Mouse (Mus musculus): ENCODE measurements around the gene Snrnp35. TPM values are rescaled to one million over a fixed set of nuclear protein-coding genes. Genes with fewer than 3 reads are reported as not detected.
"Not testable (repeated sequence)": the region's sequence is repeated elsewhere in the genome, so short reads cannot be mapped to it uniquely, and the experiment has no call there.

Snrnp35 gene
- polyA plus RNA-seq, 1 experiment from 2014 or later: 22.5 TPM

DNA sequence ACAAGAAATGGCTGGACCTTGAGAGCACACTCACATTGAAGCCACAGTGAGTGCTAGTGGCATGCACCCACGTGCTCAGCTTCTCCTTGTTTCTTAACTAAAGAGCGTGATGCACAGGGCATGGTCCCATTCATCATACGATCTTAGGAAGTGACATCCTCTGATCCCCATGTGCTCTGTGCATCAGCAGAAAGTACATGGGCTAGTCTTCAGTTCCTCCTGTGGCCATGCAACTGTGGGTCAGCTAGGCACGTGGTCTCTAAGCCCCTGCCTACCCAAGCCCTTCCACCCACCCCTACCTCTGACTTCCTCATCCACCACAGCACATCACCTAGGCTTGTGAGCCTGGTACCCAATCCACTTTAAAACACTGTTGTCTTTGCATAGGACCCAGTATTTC, 9.7 kb downstream of the Snrnp35 start:
- no peaks in the 10 kb centered on the region for H3K4me1 ChIP-seq
- ATAC-seq (ENCODE audit: insufficient read depth, low FRiP score, low read depth): no peak
- H3K36me3 ChIP-seq: peaks cover 15% of the 10 kb centered on the region; the same call in 1 of the 2 replicates
- no peaks in the 10 kb centered on the region for H3K27me3 ChIP-seq (replicated peaks)
- no peak overlapping the region for H3K27ac ChIP-seq
- no peak overlapping the region for H3K4me3 ChIP-seq (replicated peaks)
- H3K4me2 ChIP-seq: no peak overlapping the region
- no peaks in the 10 kb centered on the region for H3K9me3 ChIP-seq
- no peak overlapping the region for H3K9ac ChIP-seq
- WGBS: 83% methylated on average over 4 of the region's 4 CpGs

DNA sequence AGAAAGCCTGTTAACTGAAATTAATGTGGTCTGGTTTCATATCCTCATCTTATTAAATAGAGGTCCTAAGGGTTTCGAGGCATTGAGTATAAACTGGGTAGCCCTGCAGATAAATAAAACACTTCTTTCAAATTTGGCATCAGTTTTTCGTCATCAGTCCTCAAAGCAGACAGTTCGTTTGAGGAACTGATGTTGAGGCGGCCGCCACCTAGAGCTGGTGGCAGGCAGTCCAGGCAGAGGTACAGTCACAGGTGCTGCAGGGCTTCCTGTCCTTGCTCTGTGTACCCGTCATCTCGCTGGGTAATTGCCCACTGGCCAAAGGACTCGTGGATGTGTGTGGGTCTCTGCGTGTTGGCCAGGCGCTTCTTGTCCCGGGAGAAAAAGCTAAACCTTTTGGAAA, 10.5 kb downstream of the Snrnp35 start:
- no peak overlapping the region for H3K9ac ChIP-seq
- H3K27ac ChIP-seq: no peak overlapping the region
- H3K4me3 ChIP-seq (replicated peaks): no peak overlapping the region
- 81% methylated on average over 11 of the region's 11 CpGs for WGBS
- peaks cover 15% of the 10 kb centered on the region; the same call in 1 of the 2 replicates for H3K36me3 ChIP-seq
- H3K9me3 ChIP-seq: no peaks in the 10 kb centered on the region
- ATAC-seq (ENCODE audit: insufficient read depth, low FRiP score, low read depth): no peak
- H3K4me1 ChIP-seq: no peaks in the 10 kb centered on the region
- no peak overlapping the region for H3K4me2 ChIP-seq
- H3K27me3 ChIP-seq (replicated peaks): no peaks in the 10 kb centered on the region

DNA sequence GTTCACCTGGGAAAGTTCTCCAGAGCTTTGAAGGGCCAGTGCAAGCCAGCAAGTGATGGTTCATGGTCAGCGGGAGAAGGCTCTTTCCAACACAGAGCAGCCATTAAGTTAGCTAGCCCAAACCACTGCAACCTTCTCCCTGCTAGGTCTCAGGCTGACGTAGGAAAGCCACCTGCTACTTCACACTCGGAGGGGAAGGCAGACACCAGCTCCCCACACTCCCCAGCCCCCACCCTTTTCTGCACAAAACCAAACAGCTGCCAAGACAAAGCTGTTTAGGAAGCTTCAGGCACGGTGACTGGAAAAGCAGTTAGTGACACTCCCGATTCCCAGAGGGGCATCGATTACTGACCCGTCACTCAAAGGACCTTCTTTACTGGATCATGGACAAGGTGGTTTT, 12.6 kb downstream of the Snrnp35 start:
- peaks cover 15% of the 10 kb centered on the region; the same call in 1 of the 2 replicates for H3K36me3 ChIP-seq
- WGBS: 60% methylated on average over 7 of the region's 7 CpGs
- ATAC-seq (ENCODE audit: insufficient read depth, low FRiP score, low read depth): no peak
- no peaks in the 10 kb centered on the region for H3K9me3 ChIP-seq
- no peak overlapping the region for H3K27ac ChIP-seq
- no peaks in the 10 kb centered on the region for H3K4me1 ChIP-seq
- H3K4me2 ChIP-seq: no peak overlapping the region
- no peaks in the 10 kb centered on the region for H3K27me3 ChIP-seq (replicated peaks)
- H3K4me3 ChIP-seq (replicated peaks): no peak overlapping the region
- H3K9ac ChIP-seq: no peak overlapping the region

DNA sequence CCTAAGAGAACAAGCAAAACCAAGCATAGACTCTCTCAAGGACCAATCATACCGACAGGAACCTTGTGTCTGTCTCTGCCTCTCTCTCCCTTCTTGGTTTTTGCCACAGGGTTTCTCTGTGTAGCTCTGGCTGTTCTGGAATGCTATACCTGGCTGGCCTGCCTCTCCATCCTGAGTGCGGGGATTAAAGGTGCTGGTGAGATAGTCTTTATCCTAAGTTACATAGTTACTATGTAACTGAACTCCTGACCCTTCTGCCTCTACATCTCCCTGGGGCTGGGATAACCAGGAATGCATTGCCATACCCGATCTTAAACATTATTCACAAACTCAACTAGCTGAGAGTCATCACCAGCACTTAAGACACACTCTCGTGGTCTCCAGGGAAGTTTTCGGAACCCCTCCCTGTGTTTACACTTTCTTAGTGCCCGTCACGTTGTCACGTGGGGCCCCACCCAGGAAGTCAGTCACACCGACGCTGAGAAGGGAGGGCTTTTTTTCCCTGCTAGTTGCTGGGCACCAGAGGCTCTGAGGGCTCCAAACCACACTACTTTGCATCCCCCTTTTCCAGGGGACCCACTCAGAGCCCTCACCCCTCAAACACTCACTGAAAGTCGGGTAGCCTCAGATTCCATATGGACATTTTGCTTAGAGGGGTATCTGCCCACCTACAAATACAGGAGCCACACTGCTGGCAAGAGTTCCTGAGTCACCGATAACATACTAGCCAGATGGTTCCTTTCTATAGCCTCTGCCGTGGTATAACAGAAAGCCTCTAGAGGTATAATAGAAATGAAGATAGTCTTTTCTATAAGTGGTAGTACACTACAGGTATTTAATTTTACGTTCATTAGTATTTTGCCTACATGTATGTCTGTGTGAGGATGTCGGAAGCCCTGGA, 13.9 kb downstream of the Snrnp35 start:
- Histone ChIP-seq H3K36me3 (peaks cover 12% of the 10 kb centered on the region), H3K27me3 (replicated peaks) (no peaks in the 10 kb centered on the region), H3K4me2 (peak overlapping the region; percentile 17; the same call in 1 of the 2 replicates), H3K4me1 (no peaks in the 10 kb centered on the region), H3K9ac (no peak overlapping the region), H3K9me3 (no peaks in the 10 kb centered on the region), H3K4me3 (replicated peaks) (no peak overlapping the region), H3K27ac (no peak overlapping the region)
- no peak for ATAC-seq (ENCODE audit: insufficient read depth, low FRiP score, low read depth)
- 50% methylated on average over 15 of the region's 15 CpGs for WGBS

DNA sequence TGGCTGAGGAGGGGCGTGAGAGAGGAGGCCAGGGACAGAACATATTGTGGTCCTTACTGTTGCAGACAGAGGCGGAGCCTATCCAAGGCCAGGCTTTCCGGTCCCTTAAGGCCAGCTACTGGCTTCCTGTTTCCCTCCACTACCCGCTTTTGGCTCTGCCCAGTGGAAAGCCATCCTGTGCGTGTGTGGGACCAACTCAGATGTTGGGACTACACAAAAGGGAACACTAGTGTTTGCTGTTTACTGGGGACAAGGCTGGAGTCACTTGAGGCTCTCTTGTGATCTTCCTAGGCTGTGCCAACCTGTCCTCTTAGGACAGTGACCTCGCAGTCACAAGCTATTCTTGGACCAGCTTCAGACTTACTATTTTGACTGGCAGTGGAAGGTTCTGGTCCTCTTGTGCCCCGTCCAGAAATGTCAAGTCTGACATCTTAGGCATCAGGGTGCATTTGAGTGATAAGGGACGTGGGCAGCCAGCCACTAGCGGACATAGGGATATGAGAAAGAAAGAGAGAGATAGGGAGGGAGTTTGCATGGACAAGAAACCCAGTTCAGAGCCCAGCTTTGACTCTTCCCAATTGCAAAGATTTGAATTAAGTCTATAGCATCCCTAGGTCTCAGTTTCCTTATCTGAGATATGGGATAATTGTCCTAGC, 15.4 kb downstream of the Snrnp35 start:
- Histone ChIP-seq H3K4me1 (no peaks in the 10 kb centered on the region), H3K9me3 (no peaks in the 10 kb centered on the region), H3K27ac (no peak overlapping the region), H3K4me2 (no peak overlapping the region), H3K27me3 (replicated peaks) (no peaks in the 10 kb centered on the region), H3K36me3 (peaks cover 13% of the 10 kb centered on the region), H3K4me3 (replicated peaks) (no peak overlapping the region), H3K9ac (no peak overlapping the region)
- ATAC-seq (ENCODE audit: insufficient read depth, low FRiP score, low read depth): no peak
- 70% methylated on average over 9 of the region's 9 CpGs for WGBS

DNA sequence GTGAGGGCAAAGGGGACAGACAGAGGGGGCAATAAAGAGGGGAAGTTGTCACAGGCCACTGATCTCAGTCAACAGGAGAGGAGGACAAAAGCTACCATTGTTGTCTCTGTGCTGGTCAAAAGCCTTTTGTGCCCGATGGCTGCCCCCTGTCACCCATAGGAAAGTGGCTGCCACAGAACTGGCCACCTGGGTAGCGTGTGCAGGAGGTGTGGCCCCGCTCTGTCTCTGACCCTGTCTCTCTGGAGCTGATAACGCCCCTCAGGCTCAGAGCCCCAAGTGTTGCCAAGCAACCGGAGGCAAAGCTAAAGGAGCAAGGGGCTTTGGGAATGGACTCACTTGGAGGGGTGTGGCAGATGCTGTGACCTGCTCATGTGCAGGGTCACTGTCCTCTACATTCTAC, 16.1 kb downstream of the Snrnp35 start:
- Histone ChIP-seq H3K27me3 (replicated peaks) (no peaks in the 10 kb centered on the region), H3K9me3 (no peaks in the 10 kb centered on the region), H3K4me2 (no peak overlapping the region), H3K36me3 (peaks cover 13% of the 10 kb centered on the region), H3K4me3 (replicated peaks) (no peak overlapping the region), H3K4me1 (no peaks in the 10 kb centered on the region), H3K9ac (no peak overlapping the region), H3K27ac (no peak overlapping the region)
- 0 out of 2 replicates have a peak, but pooled peaks have one; percentile 30 for ATAC-seq (ENCODE audit: insufficient read depth, low FRiP score, low read depth)
- WGBS: 46% methylated on average over 5 of the region's 5 CpGs

DNA sequence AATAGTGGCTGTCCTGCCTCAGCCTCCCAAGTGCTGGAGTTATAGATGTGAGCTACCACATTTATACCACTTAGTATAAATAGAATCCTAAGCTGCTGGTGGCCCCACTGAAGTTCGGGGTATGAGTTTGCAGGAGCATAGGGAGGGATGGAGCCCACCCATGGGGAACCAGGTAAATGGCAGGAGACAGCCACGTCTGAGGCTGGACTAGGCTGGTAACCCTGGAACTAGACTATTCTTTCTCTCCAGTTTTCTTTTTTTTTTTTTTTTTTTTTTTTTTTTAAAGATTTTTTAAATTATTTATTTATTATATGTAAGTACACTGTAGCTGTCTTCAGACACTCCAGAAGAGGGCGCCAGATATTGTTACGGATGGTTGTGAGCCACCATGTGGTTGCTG, 17.1 kb downstream of the Snrnp35 start:
- H3K4me2 ChIP-seq; H3K27me3 ChIP-seq (replicated peaks); H3K9ac ChIP-seq; H3K4me1 ChIP-seq; H3K9me3 ChIP-seq; H3K27ac ChIP-seq; ATAC-seq (ENCODE audit: insufficient read depth, low FRiP score, low read depth); H3K4me3 ChIP-seq (replicated peaks): not testable (repeated sequence)
- H3K36me3 ChIP-seq: peaks cover 12% of the 10 kb centered on the region
- WGBS: 83% methylated on average over 4 of the region's 4 CpGs

DNA sequence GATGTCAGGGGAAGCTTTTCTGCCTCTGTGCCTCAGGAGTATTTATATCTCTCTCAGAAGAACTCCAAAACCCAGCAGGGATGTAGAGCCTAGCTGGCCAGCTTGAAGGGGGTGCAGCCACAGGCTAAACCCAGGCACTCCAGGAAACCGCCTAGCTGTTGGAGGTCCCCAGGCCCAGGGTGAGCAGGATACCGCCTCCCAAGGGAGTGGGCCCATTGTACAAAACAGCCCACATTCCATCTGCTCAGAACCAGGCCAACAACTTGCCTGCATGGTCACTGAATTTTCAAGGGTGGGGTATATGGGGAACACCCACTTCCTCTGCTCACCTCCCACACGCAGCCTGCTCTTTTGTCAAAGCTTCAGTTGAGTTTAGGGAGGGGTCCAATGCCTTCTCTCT, 17.6 kb downstream of the Snrnp35 start:
- H3K4me2 ChIP-seq: no peak overlapping the region
- H3K27me3 ChIP-seq (replicated peaks): no peaks in the 10 kb centered on the region
- ATAC-seq (ENCODE audit: insufficient read depth, low FRiP score, low read depth): no peak
- no peak overlapping the region for H3K9ac ChIP-seq
- no peak overlapping the region for H3K27ac ChIP-seq
- H3K4me3 ChIP-seq (replicated peaks): no peak overlapping the region
- no peaks in the 10 kb centered on the region for H3K9me3 ChIP-seq
- peaks cover 8% of the 10 kb centered on the region for H3K36me3 ChIP-seq
- H3K4me1 ChIP-seq: no peaks in the 10 kb centered on the region
- 86% methylated on average over 3 of the region's 3 CpGs for WGBS

DNA sequence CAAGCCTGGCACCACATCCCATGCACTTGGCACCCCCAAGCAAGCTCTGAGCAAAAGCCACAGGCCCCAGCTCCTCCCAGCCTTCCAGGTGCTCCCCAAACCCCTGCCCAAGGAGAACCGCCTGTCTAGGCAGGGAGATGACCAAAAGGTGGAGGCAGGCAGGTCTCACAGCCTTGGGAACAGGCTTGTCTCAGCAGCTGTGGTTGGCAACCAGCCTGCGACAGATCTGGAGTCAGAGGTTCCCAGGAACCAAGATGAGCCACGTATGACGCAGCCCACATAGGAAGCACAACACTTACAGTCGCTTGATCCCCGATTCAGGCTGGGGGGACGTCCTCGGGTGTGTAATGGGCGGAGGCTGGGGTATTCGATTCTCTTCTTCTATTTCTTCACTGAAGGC, 18.6 kb downstream of the Snrnp35 start:
- no peaks in the 10 kb centered on the region for H3K9me3 ChIP-seq
- H3K9ac ChIP-seq: no peak overlapping the region
- 90% methylated on average over 10 of the region's 10 CpGs for WGBS
- no peak overlapping the region for H3K4me3 ChIP-seq (replicated peaks)
- no peak for ATAC-seq (ENCODE audit: insufficient read depth, low FRiP score, low read depth)
- no peaks in the 10 kb centered on the region for H3K27me3 ChIP-seq (replicated peaks)
- H3K27ac ChIP-seq: no peak overlapping the region
- no peak overlapping the region for H3K4me2 ChIP-seq
- H3K36me3 ChIP-seq: peaks cover 8% of the 10 kb centered on the region
- no peaks in the 10 kb centered on the region for H3K4me1 ChIP-seq

DNA sequence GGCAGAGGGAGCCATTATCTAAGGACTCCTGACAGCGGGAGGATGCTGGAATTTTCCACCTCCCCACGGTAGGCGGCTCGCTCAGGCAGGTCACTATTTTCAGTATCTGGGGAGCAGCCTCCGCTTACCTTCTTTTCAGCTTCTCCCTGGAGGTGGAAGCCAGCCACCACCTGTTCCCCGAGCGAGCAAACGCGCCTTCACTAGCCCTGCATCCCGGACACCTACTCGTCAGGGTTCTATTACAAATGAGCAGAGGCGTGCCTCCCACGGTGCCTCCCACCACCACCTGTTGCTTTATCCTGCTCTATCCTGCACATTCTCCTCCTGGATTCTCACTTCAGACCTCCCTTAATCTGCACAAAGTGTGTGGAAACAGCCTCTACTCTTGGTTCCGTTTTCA, 20.8 kb downstream of the Snrnp35 start:
- Histone ChIP-seq H3K9me3 (no peaks in the 10 kb centered on the region), H3K27ac (no peak overlapping the region), H3K9ac (no peak overlapping the region), H3K4me2 (no peak overlapping the region), H3K27me3 (replicated peaks) (no peaks in the 10 kb centered on the region), H3K4me3 (replicated peaks) (no peak overlapping the region), H3K36me3 (peaks cover 11% of the 10 kb centered on the region), H3K4me1 (no peaks in the 10 kb centered on the region)
- 68% methylated on average over 14 of the region's 14 CpGs for WGBS
- ATAC-seq (ENCODE audit: insufficient read depth, low FRiP score, low read depth): no peak

DNA sequence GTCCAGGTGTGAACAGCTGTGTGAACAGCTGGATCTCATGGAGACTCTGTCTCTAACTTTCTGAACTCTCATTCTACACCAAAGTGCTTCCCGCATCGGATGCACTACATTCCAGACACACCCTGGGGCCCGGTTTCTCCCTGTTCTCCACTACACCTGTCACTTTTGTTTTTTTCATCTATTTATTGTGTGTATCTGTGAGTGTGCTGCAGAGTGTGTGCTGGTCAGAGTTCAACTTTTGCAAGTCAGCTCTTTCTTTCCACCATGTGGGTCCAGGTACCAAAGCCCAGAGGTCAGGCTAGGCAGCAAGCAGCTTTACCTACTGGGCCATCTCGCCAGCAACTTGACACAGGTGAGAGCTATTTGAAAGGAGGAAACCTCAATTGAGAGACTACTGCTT, 22.3 kb downstream of the Snrnp35 start:
- WGBS: 67% methylated on average over 4 of the region's 4 CpGs
- peaks cover 4% of the 10 kb centered on the region; the same call in 1 of the 2 replicates for H3K4me1 ChIP-seq
- no peak for ATAC-seq (ENCODE audit: insufficient read depth, low FRiP score, low read depth)
- H3K9me3 ChIP-seq: no peaks in the 10 kb centered on the region
- no peaks in the 10 kb centered on the region for H3K27me3 ChIP-seq (replicated peaks)
- peaks cover 11% of the 10 kb centered on the region for H3K36me3 ChIP-seq
- H3K4me3 ChIP-seq (replicated peaks): no peak overlapping the region
- H3K4me2 ChIP-seq: no peak overlapping the region
- no peak overlapping the region for H3K27ac ChIP-seq
- no peak overlapping the region for H3K9ac ChIP-seq

DNA sequence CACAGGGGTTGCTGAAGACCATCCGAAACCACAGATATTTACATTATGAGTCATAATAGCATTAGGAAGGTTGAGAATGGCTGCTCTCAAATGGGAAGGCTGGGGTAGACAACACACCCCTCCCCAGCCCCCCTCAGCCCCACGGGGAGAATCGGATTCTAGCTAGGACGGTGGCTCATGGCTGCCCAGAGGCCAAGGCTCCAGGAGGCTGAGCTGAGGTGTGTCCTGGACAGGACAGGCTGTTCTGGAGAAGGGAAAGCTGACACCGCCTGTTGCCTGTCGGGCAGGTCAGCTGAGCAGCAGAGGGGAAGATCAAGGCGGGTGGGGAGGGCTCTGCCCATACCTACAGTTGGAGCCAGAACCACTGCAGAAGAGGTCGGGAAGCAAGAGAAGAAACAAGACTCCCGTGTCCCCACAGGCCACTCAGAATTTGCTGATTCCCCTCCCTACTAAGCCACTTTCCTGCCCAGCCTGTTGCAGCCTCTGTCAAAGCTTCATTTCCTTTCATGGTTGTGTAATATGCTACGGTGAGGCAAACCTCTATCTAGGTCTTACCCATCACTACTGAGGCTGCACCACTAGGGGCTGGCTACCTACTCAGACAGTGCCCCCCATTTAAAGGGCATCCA, 23.9 kb downstream of the Snrnp35 start:
- Histone ChIP-seq H3K4me3 (replicated peaks) (no peak overlapping the region), H3K4me2 (no peak overlapping the region), H3K27me3 (replicated peaks) (no peaks in the 10 kb centered on the region), H3K4me1 (peaks cover 4% of the 10 kb centered on the region; the same call in 1 of the 2 replicates), H3K36me3 (peaks cover 7% of the 10 kb centered on the region; the same call in 1 of the 2 replicates), H3K9ac (no peak overlapping the region), H3K9me3 (no peaks in the 10 kb centered on the region), H3K27ac (no peak overlapping the region)
- 30% methylated on average over 10 of the region's 10 CpGs for WGBS
- ATAC-seq (ENCODE audit: insufficient read depth, low FRiP score, low read depth): 0 out of 2 replicates have a peak, but pooled peaks have one; percentile 21

Data from stomach, embryonic 15.5 days (tissue).